14 mouse cellular contexts compared by ENCODE assay signal in genomic region chr2:53501657-53502274, GRCm38 (mm10).
DNase-seq lines count a peak whose midpoint lies in the region.
"Had no signal": no experiment of that assay in that cellular context is flagged by ENCODE, and none has a peak within 500 bp of the region (broad histone marks: within the 10 kb centered on the region; RNA-seq: fewer than 3 reads in every experiment).

No protein-coding gene starts in this region.

- peak; percentile 27 to 37 for DNase-seq in right cerebral cortex, postnatal 10 days (ENCODE audit: low spot score in 2 of 2)
- DNase-seq in right cerebral cortex, adult 18-20 months, result no peak
- DNase-seq in hindbrain, embryonic 10.5 days (ENCODE audit: low spot score), result peak; percentile 12
- DNase-seq in midbrain, embryonic 10.5 days (ENCODE audit: low spot score), result peak; percentile 13
- no peak for DNase-seq in kidney, postnatal 10 days
- no peak for DNase-seq in urinary bladder, adult 2 months (ENCODE audit: low spot score)
- no peak for DNase-seq in heart, adult 9 months (ENCODE audit: low spot score in 2 of 2)
- no peak for DNase-seq in urinary bladder, postnatal 25 days (ENCODE audit: low spot score)
- DNase-seq: cerebellum, postnatal 36 days; kidney, adult 2 months; lung, postnatal 10 days; thymus, adult 18-20 months had no signal

- H3K4me1 ChIP-seq in hindbrain, embryonic 10.5 days (replicated peaks), result 0 out of 2 replicates have a peak, but pooled peaks cover 3% of the 10 kb centered on the region
- no peaks in the 10 kb centered on the region; the same call in 1 of the 2 replicates for H3K4me1 ChIP-seq in midbrain, embryonic 10.5 days
- H3K4me1 ChIP-seq: heart, embryonic 10.5 days; limb, embryonic 10.5 days had no signal

- no peaks in the 10 kb centered on the region for H3K36me3 ChIP-seq in hindbrain, embryonic 10.5 days
- no peaks in the 10 kb centered on the region for H3K36me3 ChIP-seq in midbrain, embryonic 10.5 days
- H3K36me3 ChIP-seq: heart, embryonic 10.5 days; limb, embryonic 10.5 days had no signal

- peak overlapping the region; percentile 13; the same call in 1 of the 2 replicates for H3K4me3 ChIP-seq in hindbrain, embryonic 10.5 days
- no peak overlapping the region for H3K4me3 ChIP-seq in midbrain, embryonic 10.5 days
- H3K4me3 ChIP-seq: heart, embryonic 10.5 days; limb, embryonic 10.5 days had no signal

- H3K27me3 ChIP-seq in hindbrain, embryonic 10.5 days (ENCODE audit: insufficient read depth, poor library complexity, severe bottlenecking), result no peaks in the 10 kb centered on the region
- no peaks in the 10 kb centered on the region for H3K27me3 ChIP-seq in midbrain, embryonic 10.5 days (ENCODE audit: low read depth, poor library complexity, severe bottlenecking)

- H3K9me3 ChIP-seq in hindbrain, embryonic 10.5 days, result no peaks in the 10 kb centered on the region
- no peaks in the 10 kb centered on the region for H3K9me3 ChIP-seq in midbrain, embryonic 10.5 days (replicated peaks)
- H3K9me3 ChIP-seq: heart, embryonic 10.5 days; limb, embryonic 10.5 days had no signal

- no peak overlapping the region for H3K27ac ChIP-seq in hindbrain, embryonic 10.5 days
- no peak overlapping the region for H3K27ac ChIP-seq in midbrain, embryonic 10.5 days (replicated peaks)
- H3K27ac ChIP-seq: heart, embryonic 10.5 days; limb, embryonic 10.5 days had no signal

- WGBS in hindbrain, embryonic 10.5 days, result 52% methylated on average over 14 of the region's 14 CpGs
- WGBS in midbrain, embryonic 10.5 days, result 64% methylated on average over 14 of the region's 14 CpGs

Comparison
In these comparisons a context has a peak if more than half of its experiments do, and no peak if none do; other contexts are left out.
1. DNase-seq: peak in right cerebral cortex, postnatal 10 days (2 of 2), hindbrain, embryonic 10.5 days (single experiment) and midbrain, embryonic 10.5 days (single experiment); none in right cerebral cortex, adult 18-20 months (single experiment), kidney, postnatal 10 days (single experiment), urinary bladder, adult 2 months (single experiment), heart, adult 9 months (0 of 2) and urinary bladder, postnatal 25 days (single experiment).